Mouse (Mus musculus) A20 (cell line): ENCODE data around the gene Sgcd.
"Not testable (repeated sequence)": the region's sequence is repeated elsewhere in the genome, so short reads cannot be mapped to it uniquely, and the experiment has no call there.

Source experiments
- DNase-seq: peaks from one replicate; pipeline ENCODE4 v3.0.0-alpha.2; 2011; ENCODE audit warnings: low read depth, low spot score

The Sgcd gene

DNA sequence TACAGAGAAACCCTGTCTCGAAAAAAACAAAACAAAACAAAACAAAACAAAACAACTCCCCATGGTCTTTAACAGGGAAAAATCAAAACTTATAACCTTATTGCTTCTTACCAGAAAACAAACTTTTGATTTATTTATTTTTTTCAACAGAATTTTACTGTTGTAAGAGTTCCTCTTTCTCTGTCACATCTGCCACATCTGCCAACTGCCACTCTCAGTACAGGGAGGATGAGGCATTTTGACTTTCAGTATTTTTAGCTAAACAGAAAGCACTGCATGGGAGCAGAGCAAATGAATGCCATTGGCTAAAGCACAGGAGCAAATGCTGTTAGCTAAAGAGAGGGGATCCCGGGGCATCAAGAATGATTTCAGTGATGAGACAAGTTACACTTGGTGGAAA, 528.6 kb downstream of the Sgcd start:
- no peak for DNase-seq

- no peak for DNase-seq
Measured at GRCm38 (mm10) chr11:47459214-47459613, 529.6 kb downstream of the Sgcd start.

DNA sequence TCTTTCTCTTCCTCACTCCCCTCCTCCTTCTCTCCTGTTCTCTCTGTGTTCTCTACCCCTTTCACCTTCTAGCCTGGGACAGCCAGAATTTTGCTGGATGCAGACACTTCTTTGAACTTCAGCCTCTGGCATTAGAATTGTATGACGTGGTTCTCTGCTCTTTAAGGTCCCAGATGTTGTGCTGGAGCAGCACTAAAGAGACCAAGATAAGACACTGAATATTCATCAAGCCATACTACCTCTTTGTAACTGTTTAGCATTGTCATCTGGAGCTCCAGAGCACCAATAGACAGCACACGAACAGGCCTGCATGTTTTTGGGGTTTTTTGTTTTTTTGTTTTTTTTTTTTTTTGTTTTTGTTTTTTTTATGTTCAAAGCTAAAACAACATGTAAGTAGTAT, 541.0 kb downstream of the Sgcd start:
- no peak for DNase-seq

DNA sequence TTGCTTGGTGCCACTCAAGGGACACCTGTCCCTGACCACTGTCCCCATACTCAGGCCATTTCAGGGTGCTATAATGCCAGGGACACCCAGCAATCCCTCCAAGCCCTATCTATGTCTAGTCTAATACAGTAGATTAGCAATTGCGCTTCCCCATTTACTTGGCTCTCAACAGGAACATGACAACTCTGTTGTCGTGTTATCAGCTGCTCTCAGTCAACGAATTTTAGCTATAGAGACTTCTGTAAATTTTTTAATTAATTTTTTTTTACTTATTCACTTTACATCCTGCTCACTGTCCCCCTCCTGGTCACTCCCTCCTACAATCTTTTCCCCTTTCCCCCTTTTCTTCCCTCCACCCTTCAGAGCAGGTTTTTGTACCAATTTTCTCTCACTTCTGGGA, 542.4 kb downstream of the Sgcd start:
- DNase-seq, result no peak

GRCm38 (mm10) chr11:47445683-47446082, 543.1 kb downstream of the Sgcd start:
- DNase-seq, result no peak

DNA sequence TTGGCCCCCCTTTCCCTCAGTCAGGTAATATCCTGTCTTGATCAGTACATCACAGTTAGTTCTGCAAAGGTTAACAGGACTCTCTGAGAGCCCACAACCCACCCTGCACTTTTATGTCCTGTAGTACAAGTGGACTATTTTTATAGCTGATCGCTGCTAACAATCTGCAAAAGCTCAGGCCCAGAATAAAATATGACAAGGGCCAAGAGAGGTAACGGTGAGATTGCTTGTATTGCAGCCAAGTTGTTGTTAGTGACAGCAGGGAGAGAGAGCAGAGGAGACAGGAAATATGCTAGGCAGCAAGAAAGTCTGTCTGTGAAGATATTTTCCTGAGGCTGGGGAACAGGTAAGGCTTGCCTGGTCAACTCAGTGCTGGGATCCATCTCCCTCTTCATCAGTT, 546.5 kb downstream of the Sgcd start:
- DNase-seq, result no peak

DNA sequence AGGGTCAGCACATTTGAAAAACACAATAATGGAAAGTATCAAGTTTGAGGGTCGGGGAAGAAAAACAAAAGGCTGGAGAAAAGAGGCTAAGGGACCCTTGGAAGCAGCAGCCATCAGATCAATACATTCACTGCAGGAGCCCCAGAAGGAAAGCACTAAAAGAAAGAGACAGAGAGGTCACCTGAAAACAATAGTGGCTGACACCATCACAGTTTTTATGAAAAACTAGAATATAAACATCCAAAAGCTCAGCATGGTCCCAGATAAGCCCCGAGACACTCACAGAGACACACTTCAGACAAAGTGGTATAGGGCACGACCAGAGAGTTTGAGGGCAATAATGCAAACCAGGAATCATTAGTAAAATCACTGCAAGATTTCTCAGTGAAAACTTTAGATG, 589.2 kb downstream of the Sgcd start:
- no peak for DNase-seq

- not testable (repeated sequence) for DNase-seq
Measured at GRCm38 (mm10) chr11:47390798-47391197, 598.0 kb downstream of the Sgcd start.

DNA sequence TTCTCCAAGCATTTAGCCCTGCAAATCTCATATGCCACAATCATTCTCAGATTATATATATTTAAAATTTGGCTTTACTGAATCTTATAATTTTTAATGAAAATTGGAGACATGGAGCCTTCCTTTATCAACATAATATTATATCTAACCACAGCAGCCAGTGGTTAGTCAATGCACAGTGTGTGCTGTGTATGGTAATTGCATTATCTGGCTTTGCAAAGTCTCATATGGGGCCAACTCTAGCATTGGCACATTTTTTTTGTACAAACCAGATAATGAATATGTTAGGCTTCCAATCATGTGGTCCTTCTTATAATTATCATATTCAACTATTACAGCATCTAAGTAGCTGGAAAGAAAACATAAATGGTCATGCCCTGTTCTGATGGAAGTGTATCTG, 599.4 kb downstream of the Sgcd start:
- no peak for DNase-seq

- no peak for DNase-seq
Measured at GRCm38 (mm10) chr11:47387726-47388125, 601.0 kb downstream of the Sgcd start.

- DNase-seq, result no peak
Measured at GRCm38 (mm10) chr11:47386136-47386535, 602.6 kb downstream of the Sgcd start.

- no peak for DNase-seq
Measured at GRCm38 (mm10) chr11:47379630-47379958, 609.2 kb downstream of the Sgcd start.

DNA sequence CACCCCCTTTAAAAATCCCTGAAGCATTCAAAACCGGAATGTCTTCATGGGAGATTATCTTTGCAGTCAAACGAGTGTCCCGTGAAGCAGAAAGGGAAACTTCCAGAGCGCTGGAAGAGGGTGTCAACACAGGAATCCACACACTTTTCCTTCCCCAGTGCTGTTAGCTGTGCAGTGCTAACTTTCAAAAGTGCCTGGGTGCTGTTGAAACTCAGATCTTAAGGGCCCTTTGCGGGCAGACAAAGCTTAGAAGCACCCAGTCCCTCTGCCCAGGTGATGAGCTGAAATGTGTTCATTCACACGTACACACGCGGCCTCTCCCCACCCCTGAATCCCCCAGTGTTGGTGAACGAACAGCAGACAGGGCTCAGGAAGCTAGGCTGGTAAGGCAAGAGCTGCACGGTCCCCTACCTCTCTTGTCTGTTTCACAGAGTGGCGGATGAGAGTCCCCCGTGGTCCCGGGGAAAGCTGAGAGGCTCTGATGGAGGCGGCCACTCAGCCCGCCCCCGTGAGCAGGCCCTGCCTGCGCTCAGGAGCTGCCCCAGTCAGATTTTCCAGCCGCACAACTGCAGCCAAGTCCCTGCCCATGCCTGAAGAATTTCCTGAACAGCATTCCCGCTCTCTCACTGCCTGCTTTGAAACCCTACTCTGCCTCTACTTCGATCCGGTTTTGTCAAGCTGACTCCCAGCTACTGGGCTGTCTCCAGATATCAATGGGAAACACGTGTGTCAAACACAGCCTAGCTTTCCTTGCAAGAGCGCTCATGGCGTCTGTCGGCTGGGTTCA, 609.7 kb downstream of the Sgcd start:
- DNase-seq, result no peak

GRCm38 (mm10) chr11:47377421-47377820, 611.3 kb downstream of the Sgcd start:
- DNase-seq, result no peak

GRCm38 (mm10) chr11:47376915-47377314, 611.9 kb downstream of the Sgcd start:
- no peak for DNase-seq

DNA sequence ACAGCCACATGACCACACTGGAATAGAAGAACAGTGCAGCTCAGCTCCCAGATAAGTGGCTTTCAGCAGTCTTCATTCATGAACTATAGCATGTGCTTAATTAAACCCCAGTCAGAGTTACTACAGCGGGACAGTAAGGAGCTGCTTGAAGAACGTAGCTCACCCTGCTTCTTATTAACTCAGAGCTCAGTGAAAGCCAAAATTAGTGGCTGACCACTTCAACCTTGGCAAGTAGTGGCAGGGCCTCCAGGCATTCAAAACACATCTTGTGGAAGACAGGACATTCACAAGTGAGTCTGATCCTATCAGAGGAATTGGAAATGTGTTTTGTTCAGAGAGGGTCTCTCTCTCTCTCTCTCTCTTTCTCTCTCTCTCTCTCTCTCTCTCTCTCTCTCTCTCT, 617.2 kb downstream of the Sgcd start:
- no peak for DNase-seq

GRCm38 (mm10) chr11:47351585-47351984, 637.2 kb downstream of the Sgcd start:
- DNase-seq, result no peak

- DNase-seq, result no peak
Measured at GRCm38 (mm10) chr11:47343486-47343885, 645.3 kb downstream of the Sgcd start.

DNA sequence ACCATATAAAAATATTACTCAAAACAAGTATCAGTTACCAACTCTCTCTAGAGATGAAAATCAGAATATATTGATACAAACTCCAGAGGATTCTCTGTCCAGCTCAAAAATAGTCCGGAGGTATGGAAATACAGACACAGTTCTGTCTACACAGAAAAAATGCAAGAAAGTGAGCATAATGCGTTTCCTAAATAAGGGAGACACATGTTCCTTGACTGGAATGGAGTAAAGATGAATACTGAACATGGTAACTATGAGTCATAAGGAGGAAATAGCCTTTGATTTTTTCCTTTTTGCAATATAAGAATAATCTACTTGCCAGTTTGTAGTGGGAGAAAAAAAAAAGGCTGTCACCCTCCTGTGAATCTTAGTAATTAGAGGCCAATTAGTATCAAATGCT, 655.1 kb downstream of the Sgcd start:
- no peak for DNase-seq

DNA sequence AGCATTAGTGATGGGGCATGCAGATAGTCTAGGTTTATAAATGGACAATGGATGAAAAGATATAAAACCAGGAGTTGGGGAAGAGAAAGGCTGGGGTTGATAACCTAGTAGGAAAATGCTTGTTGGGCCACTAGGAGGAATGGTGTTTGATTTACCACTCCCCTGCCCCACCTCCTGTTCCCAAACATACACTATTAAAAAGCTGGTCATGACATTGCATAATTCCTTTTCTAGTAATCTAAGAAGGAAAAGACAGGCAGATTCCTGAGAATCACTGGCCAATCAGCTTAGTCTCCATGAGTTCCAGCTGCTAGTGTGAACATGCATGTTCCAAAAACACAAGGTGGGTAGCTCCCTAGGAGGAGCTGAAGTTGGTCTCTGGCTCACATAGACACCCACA, 683.2 kb downstream of the Sgcd start:
- DNase-seq, result no peak

GRCm38 (mm10) chr11:47304702-47305450, 683.9 kb downstream of the Sgcd start:
- DNase-seq, result no peak

DNA sequence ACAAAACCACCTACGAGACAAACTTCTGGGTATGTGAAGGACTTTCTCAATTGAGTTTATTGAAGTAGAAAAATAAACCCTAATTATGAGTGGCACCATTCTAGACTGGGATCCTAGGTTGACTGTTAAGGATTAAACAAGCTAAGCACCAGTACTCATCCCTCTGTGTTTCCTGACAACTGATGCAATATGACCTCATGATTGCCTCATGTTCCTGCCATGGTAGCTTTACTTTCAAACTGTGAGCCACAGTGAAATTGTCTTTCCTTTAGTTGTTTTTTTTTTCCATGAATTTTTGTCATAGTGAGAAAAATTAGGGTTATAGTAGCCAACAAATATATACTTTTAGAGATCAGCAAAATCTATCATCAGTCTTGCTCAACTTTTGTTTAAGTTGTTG, 689.0 kb downstream of the Sgcd start:
- no peak for DNase-seq

DNA sequence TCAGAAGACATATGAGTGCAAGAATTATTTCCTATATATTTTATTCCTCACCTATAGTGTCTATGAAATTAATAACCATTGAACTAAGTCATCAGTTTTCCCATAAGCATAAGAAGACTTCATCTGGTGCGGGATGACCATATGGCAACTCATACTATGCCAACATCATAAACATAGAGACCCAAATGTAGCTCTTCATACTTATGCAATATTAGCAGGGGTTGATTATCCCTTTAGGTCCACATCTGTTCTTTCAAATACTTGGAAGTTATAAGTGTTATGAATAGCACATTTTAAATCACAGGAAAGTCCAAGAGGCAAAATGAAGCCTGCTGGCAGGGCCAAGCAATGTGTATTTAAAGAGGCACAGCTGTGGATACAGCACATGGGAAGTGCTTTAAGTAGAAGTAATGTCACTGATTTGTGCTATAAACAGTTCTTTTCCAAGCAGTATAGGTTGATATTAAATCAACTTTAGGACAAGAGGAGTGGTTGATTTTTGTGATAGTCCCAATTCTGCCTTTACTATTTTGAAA, 690.9 kb downstream of the Sgcd start:
- DNase-seq, result no peak
